Mouse (Mus musculus): ENCODE data around the gene Hist1h2bp. TPM values are rescaled to one million over a fixed set of nuclear protein-coding genes. Genes with fewer than 3 reads are reported as not detected.
"Not testable (repeated sequence)": the region's sequence is repeated elsewhere in the genome, so short reads cannot be mapped to it uniquely, and the experiment has no call there.

The Hist1h2bp gene
- polyA plus RNA-seq, 1 experiment from 2014 or later: 1.5 TPM

- not testable (repeated sequence) for H3K27me3 ChIP-seq (replicated peaks; ENCODE audit: control insufficient read depth, insufficient read depth, low read length); H3K36me3 ChIP-seq (ENCODE audit: control insufficient read depth, insufficient read depth, low read length); H3K9me3 ChIP-seq (ENCODE audit: control insufficient read depth, low read length); H3K4me1 ChIP-seq (ENCODE audit: control insufficient read depth, insufficient read depth, low read length)
- WGBS: under 1% methylated on average over 44 of the region's 50 CpGs
- peak within 1 kb of the TSS; percentile 93 for H3K27ac ChIP-seq (ENCODE audit: low read length)
- peak within 1 kb of the TSS; percentile 70 for H3K9ac ChIP-seq (ENCODE audit: low read depth, low read length)
- peak within 1 kb of the TSS; percentile 65 for H3K4me2 ChIP-seq (ENCODE audit: low read depth, low read length)
- H3K4me3 ChIP-seq (ENCODE audit: low read length): peak within 1 kb of the TSS; percentile 49
- ATAC-seq: peak; percentile 94
Observed at GRCm38 (mm10) chr13:21753524-21754285, 33.6 kb upstream of the Hist1h2bp start, which contains the start of the genes Hist1h2ak and Hist1h2bn. TSS of gene Hist1h2ak (minus strand) at chr13:21753827. TSS of gene Hist1h2bn (plus strand) at chr13:21754123.

- not testable (repeated sequence) for H3K4me1 ChIP-seq (ENCODE audit: control insufficient read depth, insufficient read depth, low read length); H3K9me3 ChIP-seq (ENCODE audit: control insufficient read depth, low read length); H3K36me3 ChIP-seq (ENCODE audit: control insufficient read depth, insufficient read depth, low read length); H3K27me3 ChIP-seq (replicated peaks; ENCODE audit: control insufficient read depth, insufficient read depth, low read length)
- Histone ChIP-seq H3K27ac (ENCODE audit: low read length) (peak overlapping the region; percentile 83), H3K9ac (ENCODE audit: low read depth, low read length) (peak overlapping the region; percentile 65), H3K4me3 (ENCODE audit: low read length) (peak overlapping the region; percentile 49), H3K4me2 (ENCODE audit: low read depth, low read length) (peak overlapping the region; percentile 65)
- under 1% methylated on average over 19 of the region's 26 CpGs for WGBS
- ATAC-seq: peak; percentile 17
Observed at GRCm38 (mm10) chr13:21754294-21755001, 32.8 kb upstream of the Hist1h2bp start.

DNA sequence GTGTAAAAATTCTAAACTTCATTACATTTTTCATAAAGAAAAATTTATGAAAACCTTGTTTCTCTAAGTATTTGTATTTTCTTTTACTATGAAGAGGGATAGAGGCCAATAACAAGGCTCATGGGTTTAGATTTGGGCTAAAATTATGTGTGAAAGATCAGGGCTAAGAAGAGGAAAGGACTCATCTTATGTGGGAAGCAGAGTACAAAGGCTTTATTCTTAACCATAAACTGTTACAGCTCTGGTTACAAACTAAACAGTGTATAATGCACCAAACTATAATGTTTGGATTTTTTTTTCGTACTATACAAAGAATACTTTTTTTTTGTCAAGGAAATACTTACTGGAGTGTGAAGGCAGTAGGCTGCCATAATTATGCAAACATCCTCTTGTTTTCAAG lies 31.6 kb upstream of the Hist1h2bp start:
- 69% methylated on average over 1 of the region's 1 CpGs for WGBS
- Histone ChIP-seq H3K4me2 (ENCODE audit: low read depth, low read length) (no peak overlapping the region), H3K9ac (ENCODE audit: low read depth, low read length) (no peak overlapping the region), H3K36me3 (ENCODE audit: control insufficient read depth, insufficient read depth, low read length) (no peaks in the 10 kb centered on the region), H3K27me3 (replicated peaks; ENCODE audit: control insufficient read depth, insufficient read depth, low read length) (no peaks in the 10 kb centered on the region), H3K4me3 (ENCODE audit: low read length) (no peak overlapping the region), H3K27ac (ENCODE audit: low read length) (no peak overlapping the region), H3K9me3 (ENCODE audit: control insufficient read depth, low read length) (no peaks in the 10 kb centered on the region), H3K4me1 (ENCODE audit: control insufficient read depth, insufficient read depth, low read length) (0 out of 2 replicates have a peak, but pooled peaks cover 3% of the 10 kb centered on the region)
- no peak for ATAC-seq

GRCm38 (mm10) chr13:21778814-21779766 lies 8.2 kb upstream of the Hist1h2bp start:
- ATAC-seq: peak; percentile 86
- no peaks in the 10 kb centered on the region for H3K9me3 ChIP-seq (ENCODE audit: control insufficient read depth, low read length)

GRCm38 (mm10) chr13:21779767-21780731 lies 7.2 kb upstream of the Hist1h2bp start, which contains the start of gene Hist1h1b:
TSS of gene Hist1h1b (minus strand) at chr13:21780625.
- Histone ChIP-seq H3K9me3 (ENCODE audit: control insufficient read depth, low read length) (no peaks in the 10 kb centered on the region), H3K27me3 (replicated peaks; ENCODE audit: control insufficient read depth, insufficient read depth, low read length) (no peaks in the 10 kb centered on the region), H3K27ac (ENCODE audit: low read length) (peak within 1 kb of the TSS; percentile 94), H3K9ac (ENCODE audit: low read depth, low read length) (peak within 1 kb of the TSS; percentile 80), H3K4me2 (ENCODE audit: low read depth, low read length) (peak within 1 kb of the TSS; percentile 84), H3K4me3 (ENCODE audit: low read length) (peak within 1 kb of the TSS; percentile 57), H3K36me3 (ENCODE audit: control insufficient read depth, insufficient read depth, low read length) (no peaks in the 10 kb centered on the region), H3K4me1 (ENCODE audit: control insufficient read depth, insufficient read depth, low read length) (peaks cover 11% of the 10 kb centered on the region)
- under 1% methylated on average over 44 of the region's 44 CpGs for WGBS
- peak; percentile 34 for ATAC-seq

More at GRCm38 (mm10) chr13:21778814-21779766, 8.2 kb upstream of the Hist1h2bp start:
- Histone ChIP-seq H3K4me3 (ENCODE audit: low read length) (peak overlapping the region; percentile 57), H3K4me1 (ENCODE audit: control insufficient read depth, insufficient read depth, low read length) (peaks cover 7% of the 10 kb centered on the region), H3K4me2 (ENCODE audit: low read depth, low read length) (peak overlapping the region; percentile 84), H3K9ac (ENCODE audit: low read depth, low read length) (peak overlapping the region; percentile 80), H3K36me3 (ENCODE audit: control insufficient read depth, insufficient read depth, low read length) (no peaks in the 10 kb centered on the region), H3K27ac (ENCODE audit: low read length) (peak overlapping the region; percentile 94), H3K27me3 (replicated peaks; ENCODE audit: control insufficient read depth, insufficient read depth, low read length) (no peaks in the 10 kb centered on the region)
- WGBS: 3% methylated on average over 33 of the region's 33 CpGs

DNA sequence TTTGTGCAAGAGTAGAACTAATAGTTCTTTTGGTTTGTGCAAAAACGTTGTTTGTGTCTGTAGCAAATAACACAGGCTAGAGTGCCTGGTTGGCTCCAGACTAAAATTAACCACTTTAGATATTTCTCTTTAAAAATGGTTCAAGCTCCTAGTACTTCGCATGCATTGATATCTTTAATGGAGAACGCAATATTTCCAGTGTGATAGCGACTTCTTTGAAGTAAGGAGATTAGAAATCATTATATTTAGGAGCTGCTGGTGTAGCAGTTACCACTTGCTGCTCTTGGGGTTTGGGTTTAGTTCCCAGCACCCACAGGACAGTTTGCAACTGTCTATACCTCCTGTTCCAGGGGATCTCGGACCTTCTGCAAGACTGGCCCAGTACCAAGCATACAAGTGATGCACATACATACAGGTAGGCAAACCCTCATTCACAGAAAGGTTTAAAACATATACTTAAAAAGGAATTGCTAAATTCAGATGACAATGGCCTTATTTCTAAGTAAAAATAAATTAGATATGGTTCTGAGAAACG lies 6.2 kb upstream of the Hist1h2bp start:
- H3K27ac ChIP-seq (ENCODE audit: low read length): peak overlapping the region; percentile 94
- H3K9me3 ChIP-seq (ENCODE audit: control insufficient read depth, low read length): no peaks in the 10 kb centered on the region
- H3K27me3 ChIP-seq (replicated peaks; ENCODE audit: control insufficient read depth, insufficient read depth, low read length): no peaks in the 10 kb centered on the region
- H3K4me3 ChIP-seq (ENCODE audit: low read length): peak overlapping the region; percentile 57
- H3K36me3 ChIP-seq (ENCODE audit: control insufficient read depth, insufficient read depth, low read length): no peaks in the 10 kb centered on the region
- no peak for ATAC-seq
- 0 out of 2 replicates have a peak overlapping the region, but pooled peaks have one; percentile 80 for H3K9ac ChIP-seq (ENCODE audit: low read depth, low read length)
- 44% methylated on average over 6 of the region's 6 CpGs for WGBS
- H3K4me2 ChIP-seq (ENCODE audit: low read depth, low read length): peak overlapping the region; percentile 84; the same call in 1 of the 2 replicates
- H3K4me1 ChIP-seq (ENCODE audit: control insufficient read depth, insufficient read depth, low read length): peaks cover 15% of the 10 kb centered on the region

GRCm38 (mm10) chr13:21781639-21782038 lies 5.6 kb upstream of the Hist1h2bp start:
- Histone ChIP-seq H3K9ac (ENCODE audit: low read depth, low read length) (no peak overlapping the region), H3K4me1 (ENCODE audit: control insufficient read depth, insufficient read depth, low read length) (peaks cover 17% of the 10 kb centered on the region), H3K9me3 (ENCODE audit: control insufficient read depth, low read length) (no peaks in the 10 kb centered on the region), H3K27ac (ENCODE audit: low read length) (no peak overlapping the region), H3K36me3 (ENCODE audit: control insufficient read depth, insufficient read depth, low read length) (no peaks in the 10 kb centered on the region), H3K27me3 (replicated peaks; ENCODE audit: control insufficient read depth, insufficient read depth, low read length) (no peaks in the 10 kb centered on the region), H3K4me2 (ENCODE audit: low read depth, low read length) (no peak overlapping the region), H3K4me3 (ENCODE audit: low read length) (no peak overlapping the region)
- no peak for ATAC-seq
- WGBS: 83% methylated on average over 1 of the region's 1 CpGs
